Mouse (Mus musculus) lung, postnatal 4 days (tissue): ENCODE measurements at regions not wholly inside any gene's neighbourhood (a gene's known extent, or its start where the extent isn't known, plus 50 kb on each side); places are given as distances from the start of the nearest gene placed in this dataset.

Source experiments
- DNase-seq, 2 experiments: peaks; one replicate each; pipeline ENCODE4 v3.0.0; 2021

DNA sequence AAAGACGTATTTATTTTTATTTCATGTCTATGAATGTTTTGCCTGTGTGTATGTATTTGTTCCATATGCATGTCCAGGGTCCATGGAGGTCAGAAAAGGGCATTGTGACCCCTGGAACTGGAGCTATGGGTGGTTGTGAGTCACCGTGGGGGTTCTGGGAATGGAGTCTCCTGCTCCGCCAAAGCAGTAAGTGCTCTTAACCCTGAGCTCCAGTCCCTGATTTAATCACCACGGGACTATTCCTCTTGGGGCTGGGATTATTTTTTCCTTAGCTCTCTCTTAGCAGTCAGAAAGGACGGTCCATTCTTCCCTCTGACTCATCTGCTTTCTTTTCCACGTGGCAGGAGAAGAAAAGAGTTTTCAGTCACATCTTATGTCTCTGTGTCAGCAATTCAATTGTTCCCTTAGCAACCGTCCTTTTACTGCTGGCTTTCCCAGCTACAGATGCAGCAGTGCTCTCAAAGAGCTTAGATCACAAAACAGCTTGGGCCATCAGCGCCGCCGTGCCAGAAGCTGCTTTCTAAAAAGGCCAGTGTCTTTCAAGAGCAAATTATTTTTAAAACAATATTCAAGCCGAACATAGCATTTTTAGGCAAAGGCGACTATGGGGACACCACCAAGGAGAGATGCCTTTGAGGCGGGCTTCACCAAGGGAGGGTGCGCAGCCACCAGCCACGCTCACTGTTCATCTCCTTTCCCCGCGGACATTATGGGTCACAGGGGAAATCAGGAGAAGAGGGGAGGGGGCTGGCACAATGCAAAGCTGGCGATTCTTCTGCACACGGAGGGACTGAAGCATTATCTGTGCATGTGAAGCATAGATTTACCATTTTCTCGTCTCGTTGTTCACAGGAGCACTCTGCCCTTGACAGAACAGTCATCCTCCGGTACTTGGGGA lies 110.8 kb downstream of the Map3k7 start:
- no peak for DNase-seq

DNA sequence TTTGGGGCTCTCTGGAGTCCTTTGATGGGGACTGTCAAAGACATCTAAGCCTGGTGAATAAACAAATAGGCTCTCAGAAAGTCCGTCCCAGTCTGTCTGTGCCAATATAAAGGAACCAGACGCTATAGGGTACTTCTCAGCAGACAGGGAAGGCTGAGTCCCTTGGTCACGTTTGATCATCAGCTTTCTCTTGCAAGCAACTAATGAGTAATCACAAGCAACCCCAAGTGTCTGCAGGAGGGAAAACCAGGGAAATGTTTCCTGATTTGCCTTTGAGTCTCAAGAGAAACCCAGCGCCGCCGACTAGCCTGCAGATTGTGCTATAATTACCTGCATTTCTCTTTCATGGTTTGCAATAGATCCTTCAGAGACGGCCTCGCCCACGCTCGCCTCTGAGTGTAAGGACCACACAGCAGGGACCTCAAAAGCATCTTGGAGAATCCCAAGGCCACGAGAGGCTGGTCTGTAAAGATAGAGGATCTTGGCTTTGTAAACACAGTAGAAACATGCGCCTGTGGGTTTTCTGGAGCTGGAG lies 112.6 kb downstream of the Map3k7 start:
- no peak for DNase-seq

DNA sequence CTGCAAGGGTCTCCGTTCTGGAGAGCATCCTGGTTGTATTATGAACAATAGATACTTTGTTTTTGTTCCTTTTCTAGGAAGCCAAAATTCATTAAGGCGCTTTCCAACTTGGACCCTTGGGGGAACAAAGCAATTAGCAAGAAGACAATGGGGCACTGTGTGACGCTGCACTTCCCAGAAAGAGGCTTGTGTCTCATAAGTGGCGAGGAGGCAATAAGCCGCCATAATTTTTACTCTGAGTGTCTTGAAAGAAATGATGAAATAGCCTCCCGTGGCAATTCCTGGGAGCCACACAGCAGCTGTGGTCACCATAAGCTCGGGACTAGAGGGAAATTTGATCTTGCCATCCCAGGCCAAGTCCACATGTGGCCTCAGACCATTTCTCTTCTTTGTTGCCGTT lies 119.6 kb downstream of the Map3k7 start:
- no peak for DNase-seq

DNA sequence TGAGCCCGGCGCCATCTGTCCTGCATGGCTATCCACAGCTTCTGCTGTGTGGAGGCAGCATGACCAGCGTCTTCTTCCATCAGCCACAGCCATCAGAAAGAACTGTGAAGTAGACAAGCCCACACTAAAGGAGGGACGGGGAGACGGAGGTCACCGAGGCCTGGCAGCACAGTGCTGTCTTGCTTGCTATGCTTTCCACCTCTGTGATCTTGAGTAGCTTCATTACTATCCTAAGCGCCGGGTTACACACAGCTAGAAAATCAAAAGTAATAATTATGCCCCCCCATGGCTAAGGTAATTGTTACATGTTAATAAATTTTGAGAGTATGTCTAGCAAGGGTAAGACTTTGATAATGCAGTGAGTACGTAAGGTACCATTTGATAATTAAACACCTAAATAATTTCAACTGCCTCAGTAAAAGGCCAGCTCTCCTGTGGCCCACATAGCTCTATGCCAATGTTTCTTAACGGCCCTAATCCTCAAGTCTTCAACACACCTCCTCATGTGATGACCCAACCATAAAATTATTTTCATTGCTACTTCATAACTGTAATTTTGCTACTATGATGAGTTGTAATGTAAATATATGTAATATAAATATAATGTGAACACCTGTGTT lies 120.5 kb downstream of the Map3k7 start:
- DNase-seq = no peak

DNA sequence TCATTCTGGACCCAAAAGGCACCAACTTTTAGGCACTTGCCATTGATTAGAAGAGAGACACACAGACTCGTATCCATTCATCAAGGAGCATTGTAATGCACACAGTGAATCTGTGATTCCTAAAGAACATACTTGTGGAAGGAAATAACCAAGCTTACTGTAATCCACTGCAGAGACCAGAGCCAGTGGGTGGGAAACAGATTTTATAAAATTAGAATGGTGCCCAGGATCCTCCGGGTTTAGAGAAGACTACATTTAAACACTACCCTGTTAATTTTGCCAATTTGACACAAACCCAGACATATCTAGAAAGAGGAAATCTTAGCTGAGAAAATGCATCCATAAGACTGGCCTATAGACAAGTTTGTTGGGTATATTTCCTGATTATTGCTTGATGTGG lies 121.1 kb downstream of the Map3k7 start:
- no peak for DNase-seq

DNA sequence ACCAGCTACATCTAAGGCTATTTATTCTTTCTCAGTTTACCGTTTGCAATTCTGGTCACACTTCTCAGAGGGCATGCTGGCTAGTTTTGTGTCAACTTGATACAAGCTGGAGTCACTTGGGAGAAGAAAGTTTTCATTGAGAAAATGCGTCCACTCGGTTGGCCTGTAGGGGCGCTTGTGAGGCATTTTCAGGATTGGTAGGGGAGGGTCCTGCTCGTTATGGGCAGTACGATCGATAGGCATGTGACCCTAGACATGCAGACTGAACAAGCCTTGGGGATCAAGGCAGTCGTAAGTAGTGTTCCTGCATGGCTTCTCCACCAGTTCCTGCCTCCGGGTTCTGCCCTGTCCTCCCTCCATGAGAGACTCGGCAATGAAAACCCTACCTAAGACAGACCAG lies 127.2 kb downstream of the Map3k7 start:
- DNase-seq = no peak

DNA sequence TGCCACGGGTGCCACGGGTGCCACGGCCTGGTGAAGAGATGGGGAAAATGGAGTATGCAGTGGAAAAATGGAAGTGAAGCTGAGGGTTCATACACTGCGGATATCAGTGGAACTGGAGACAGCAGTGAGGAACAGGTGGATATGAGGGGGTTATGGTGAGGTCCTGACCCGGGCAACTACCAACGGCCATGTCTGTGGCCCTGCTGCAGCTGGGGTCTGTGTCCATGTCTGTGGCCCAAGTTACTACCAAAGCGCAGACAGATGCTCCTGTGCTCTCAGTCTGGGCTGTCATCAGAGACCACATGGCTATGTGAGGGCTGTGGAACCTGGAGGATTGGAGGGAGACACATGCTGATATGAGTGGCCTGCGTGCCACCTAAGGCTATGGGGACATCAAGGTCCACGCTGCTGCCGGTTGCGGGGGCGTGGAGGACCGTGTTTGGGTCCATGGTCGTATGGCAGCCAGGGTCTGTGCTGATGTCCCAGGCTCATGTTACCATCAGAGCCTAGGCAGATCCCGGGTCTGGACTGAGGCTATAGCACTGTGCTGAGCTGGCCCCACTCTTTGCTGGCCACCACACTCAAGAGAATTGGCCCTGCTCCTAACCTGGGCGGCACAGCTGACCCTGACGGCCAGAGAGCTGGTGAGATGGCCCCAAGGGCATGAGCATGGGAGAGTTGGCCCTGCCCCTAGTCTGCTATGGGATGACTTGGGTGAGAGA lies 128.6 kb downstream of the Map3k7 start:
- DNase-seq = no peak

DNA sequence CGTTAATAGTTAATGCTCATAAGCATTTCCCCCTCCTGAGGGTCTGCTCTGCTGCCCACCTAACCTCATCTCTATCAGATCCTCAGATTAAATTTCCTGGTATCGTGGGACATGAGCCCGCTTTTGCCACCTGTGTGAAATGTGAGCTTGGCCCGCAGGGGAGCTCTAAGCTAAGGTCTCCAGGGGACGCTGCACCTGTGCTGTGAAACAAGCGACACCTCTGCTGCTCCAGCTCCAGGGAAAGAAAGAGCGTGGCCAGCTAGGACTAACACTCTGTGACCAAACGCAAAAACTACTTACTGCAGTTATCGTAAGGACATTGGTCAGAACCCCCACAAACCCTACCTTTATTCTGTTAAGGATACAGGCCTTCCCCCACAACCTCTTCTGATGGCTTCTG lies 134.3 kb downstream of the Map3k7 start:
- DNase-seq = no peak

DNA sequence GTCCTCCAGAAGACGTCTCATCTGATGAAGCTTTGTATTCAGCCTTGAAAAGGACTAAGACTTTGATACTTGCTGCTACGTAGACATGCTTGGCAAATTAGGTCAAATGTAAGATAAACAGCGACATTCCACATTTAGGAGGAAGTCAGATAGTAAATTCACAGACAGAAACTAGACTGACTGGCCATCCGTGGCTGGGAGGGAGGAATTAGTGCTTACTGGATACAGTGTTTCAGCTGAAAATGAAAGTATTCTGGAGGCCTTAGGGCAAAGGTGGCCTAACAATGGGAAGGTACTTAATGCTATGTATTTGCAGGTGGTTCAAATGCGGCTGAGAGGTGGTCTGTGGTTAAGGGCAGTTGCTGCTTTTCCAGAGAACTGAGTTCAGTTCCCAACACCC lies 137.1 kb downstream of the Map3k7 start:
- no peak for DNase-seq

DNA sequence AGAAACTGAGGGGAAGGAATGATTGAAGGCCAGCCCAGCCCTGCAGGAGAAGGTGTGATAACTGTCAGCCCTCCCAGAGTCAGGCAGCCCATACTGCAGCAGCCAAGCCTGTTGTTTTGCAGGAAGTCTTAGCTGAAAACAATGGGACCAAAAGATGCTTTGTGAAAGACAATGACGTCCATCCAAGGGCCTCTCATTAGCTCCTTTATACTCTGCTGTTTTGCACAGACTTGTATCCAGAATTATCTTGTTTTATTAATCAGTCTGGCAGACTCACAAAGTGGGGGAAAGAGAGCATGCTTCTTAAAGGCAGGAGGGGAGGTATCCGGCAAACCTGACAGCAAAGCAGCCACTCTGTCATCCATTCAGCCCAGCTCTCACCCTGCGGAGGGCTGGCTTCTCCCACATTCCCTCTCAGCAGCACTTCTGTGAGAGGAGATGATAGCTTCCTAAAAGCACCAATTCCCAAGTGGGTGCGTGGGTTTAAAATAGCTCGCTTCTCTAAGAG lies 131.9 kb upstream of the Bach2 start:
- DNase-seq = no peak

DNA sequence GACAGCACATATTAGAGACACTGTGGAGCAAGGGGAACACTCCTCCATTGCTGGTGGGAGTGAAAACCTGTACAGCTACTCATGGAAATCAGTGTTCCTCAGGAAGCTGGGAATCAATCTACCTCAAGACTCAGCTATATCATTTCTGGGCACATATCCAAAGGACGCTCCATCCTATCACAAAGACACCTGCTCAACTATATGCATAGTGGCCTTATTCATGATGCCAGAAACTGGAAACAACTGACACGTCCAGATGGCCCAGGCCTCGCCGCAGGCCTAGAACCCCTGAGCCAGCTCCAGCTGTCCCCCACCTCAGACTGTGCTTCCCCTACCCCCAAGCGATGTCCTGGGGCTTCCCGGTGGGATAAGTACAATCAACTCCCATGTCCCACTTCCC lies 116.3 kb upstream of the Bach2 start:
- no peak for DNase-seq

DNA sequence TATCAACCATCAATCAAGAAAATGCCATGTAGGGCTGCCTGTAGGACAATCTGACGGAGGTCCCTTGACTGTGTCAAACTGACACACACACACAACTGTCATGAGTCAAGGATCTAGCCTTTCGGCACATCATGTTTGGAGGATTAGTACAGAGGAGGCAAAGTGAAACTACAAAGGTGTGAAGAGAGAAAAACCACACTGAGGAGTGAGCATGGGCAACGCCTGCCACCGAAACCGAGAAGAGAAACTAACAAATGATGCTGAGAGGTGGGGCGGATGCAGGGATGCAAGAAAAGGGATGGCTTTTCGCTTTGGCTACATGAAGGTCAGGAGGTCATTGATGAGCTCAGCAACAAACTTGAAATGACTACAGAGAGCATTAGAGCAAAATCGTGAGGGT lies 111.8 kb upstream of the Bach2 start:
- DNase-seq = no peak

DNA sequence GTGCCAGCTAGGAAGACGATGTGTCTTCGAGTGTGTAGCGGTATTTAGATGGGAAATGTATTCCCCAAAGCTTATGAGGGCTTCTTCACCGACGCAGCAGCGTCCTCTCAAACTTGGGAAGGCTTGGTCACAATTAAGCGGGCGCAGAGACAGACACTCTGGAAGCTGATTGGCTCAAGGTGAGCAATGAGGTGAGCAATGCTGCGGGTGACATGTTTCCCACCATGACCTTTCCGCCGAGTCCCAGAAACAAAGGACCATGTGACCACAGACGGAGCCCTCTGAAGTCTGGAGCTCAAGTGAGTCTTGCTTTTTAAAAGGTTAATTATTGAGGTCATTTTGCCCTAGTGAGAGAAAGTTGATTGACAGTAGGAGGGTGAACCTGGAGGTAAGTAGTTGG lies 108.0 kb upstream of the Bach2 start:
- no peak for DNase-seq

DNA sequence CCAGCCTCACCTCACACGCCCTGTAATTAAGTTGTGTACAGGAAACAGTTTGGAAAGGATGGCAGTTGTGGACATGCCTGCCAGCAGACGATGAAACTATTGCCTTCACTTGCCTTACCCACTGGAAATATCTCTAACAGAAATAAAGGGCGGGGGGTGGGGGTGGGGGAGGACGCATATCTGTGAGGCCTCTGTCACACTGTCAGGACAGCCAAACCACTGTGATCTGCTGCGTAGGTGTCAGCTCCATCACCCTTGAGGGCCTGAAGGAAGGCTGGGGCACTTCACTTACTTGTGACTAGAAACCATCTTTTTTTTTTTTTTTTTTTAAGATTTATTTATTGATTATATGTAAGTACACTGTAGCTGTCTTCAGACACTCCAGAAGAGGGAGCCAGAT lies 106.8 kb upstream of the Bach2 start:
- no peak for DNase-seq

DNA sequence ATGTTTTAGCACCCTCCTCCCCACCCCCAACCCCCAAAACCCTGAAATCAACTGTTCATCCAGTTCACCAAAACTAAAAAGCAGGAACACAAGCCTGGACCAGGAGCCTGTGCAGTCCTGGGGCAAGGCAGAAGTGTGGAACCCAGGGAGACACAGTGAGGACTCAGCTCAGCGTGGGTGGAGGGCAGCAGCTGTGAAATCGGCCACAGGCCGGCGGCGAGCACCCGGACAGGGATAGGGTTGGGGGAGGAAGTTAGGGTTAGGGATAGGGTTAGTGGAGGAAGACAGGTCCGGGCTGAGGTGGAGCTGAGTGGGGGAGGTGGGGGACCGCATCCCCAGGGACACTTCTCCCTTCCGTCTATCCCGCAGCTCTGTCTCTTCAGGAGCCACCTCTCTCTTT lies 102.5 kb upstream of the Bach2 start:
- no peak for DNase-seq

DNA sequence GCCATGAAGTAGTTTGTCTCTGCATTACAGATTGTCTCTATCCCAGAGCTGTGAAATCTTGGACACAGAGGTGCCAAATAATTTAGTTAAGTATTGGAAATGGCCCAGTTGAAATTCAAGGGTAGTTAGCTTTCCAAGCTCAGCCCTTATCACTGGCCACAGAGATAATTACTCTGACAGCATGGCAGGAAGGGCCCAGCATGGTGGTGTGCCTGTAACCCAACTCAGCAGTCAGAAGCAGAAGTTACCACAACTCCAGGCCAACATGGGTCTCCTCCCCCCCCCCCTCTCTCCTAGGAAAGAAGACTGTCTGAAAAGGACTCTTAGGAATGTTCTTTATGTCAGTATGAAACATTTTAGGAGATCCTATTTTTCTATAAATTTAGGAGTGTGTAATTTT lies 101.4 kb upstream of the Bach2 start:
- DNase-seq = no peak

DNA sequence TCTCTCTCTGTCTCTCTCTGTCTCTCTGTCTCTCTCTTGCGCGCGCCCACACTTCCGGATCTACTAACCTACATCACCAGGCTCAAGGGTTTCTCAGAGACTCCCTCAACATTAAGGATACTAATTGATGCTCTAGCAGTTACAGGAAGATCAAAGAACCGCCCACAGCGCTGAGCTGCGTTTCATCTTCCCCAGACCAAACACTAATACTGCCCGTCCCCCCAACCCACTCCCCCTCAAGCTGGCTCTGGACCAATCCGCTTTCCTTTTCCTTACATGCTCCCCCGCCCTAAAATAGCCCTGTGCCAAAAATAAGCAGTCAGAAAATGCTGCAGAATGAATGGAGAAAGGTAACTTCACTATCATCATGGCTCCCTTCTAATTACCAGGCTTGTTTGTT lies 100.6 kb upstream of the Bach2 start:
- DNase-seq = peak in 1 of 2 experiments; percentile 19

DNA sequence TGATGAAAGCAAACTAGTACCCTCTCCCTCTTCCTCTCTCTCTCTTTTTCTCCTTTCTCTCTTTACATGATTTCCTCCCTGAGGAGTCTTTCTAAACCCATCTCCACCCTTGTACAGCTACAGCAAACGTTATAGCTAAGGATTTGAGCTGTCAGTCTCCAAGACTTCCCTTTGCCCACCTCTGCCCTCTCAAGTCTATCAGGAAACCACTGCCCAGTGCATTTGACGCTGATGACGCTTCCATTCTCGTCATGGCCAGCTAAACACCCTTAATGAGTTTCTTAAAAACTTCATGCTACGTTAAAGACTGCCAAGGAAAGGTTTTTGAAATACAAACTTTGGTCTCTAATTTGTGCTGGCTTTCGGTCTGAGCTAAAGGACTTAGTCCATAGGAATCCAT lies 99.0 kb upstream of the Bach2 start:
- no peak for DNase-seq

DNA sequence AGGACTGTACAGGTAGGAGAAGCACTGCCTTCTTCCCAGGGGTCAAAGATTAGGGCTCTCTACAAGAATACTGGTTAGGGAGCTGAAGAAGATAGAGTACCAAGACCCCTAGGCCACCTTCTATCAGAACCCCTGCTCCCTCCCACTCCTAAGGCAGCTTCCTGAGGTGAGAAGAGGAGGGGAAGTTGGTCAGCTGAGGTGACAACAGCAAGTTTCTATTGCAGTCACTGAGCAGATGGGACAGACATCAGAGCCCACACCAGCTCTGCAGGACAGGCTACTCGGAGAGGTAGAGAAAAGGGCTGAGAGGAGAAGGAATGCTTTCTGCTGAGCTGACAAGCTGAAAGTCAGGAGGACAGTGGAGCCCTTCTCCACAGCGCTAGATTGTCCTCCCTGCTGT lies 98.5 kb upstream of the Bach2 start:
- no peak for DNase-seq

DNA sequence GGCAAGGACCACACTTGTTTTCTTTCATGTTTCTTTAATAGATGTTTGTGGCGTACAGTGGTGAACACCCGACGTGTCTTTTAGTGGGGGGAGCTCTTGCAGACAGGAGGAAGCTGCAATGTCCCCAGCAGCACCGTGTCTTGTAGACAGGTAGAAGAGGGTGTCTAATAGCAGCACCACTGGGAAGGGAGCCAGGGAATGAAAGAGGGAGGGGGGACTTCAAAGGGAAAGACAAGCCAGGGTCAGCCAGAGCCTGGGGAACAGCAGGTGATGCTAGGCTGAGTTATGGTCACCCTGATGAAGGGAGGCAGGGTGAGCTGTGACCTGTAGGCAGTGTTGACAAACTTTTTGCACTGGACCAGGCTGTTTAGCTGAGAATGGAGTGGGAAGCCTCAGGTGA lies 96.4 kb upstream of the Bach2 start:
- no peak for DNase-seq

DNA sequence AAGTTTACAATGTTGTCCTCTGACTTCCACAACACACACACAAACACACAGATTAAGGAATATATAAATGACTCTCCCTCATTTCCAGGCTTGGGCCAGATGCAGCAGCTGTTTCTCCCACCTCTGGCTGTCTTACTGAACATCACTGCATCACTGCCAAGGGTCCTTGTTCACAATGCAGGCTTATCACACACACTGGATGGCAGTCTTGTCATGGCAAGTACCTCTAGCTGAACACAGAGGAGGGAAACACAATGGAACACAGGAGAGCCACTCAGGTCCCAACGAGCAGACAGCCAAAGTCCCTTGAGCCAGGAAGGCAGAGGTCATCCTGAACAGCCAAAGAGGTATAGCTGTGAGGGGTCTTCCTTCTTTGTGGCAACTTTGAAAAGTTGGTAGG lies 91.5 kb upstream of the Bach2 start:
- DNase-seq = no peak

DNA sequence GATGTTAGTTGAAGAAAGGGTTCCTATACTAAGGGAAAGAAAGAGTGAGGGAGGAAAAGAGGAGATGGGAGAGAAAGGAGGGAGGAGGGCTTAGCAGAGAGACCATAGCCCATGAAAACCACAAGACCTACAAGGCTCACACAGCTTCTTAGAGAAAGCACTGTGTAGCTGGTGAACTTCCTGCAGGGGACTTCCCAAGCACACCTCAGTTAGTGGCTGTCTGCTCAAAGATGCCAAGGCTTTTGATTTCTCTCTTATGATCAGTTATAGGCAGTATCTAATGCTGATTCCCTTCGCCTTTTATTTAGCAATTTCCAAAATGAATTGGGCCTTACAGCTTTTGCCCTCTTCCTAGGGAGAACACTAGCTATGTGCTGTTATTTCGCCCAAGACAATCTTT lies 90.0 kb upstream of the Bach2 start:
- DNase-seq = no peak

DNA sequence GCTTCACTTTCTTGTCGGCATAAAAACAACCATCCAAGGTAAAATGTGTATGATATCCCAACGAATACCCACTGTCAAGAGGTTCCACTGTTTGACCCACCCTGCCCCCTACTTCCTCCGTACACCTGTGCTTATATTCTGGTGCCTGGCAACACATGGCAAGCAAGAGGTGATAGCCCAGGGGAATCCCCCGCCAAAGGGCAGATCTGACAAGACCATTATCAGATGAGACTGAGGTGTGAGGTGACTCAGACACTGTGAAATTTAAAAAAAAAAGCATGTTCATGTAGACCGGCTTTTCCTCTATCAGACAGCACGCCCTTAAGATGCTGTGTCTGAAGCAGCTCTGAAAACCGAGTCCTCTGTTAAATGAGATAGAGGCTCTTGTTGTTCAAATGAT lies 89.4 kb upstream of the Bach2 start:
- no peak for DNase-seq

DNA sequence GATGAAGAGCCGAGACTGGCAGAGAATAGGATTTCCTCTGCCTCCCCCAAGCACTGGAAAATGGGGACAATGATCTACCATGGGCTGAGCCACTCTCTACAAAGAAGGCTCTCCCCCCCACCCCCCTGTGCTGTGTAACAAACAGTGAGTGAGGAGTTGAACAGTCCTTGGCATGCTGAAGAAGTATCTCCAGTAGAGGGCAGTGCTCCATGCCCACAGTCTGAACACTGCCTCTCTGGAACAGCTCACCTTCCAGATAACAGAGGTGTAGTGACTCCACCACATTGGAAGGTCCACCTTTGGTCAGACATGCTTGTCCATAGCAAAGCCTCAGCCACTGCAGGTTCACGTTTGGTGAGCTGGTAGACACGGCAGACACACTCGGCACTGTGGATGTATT lies 85.2 kb upstream of the Bach2 start:
- peak in 1 of 2 experiments; percentile 56 for DNase-seq
